Mouse (Mus musculus): Measurements from ENCODE around the gene Lmf2.

Gene Lmf2

DNA sequence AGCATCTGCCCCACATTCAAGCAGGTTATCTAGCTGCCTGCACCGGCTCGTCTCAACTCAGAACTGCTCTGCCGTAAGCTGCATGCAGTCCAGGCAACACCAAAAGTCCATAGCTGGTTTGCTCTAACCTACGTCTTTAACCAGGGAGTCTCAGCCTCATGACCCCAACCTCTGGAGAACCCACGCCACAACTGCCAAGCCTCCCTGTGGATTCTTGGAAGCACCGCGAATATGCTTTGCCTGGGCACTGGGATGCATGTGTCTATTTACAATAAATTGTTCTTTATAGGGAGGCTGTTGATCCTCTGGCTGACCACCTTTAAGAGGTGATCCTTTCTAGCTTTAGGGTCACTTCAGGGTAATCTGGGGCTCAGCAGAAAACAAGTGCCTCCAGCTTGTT, 17.1 kb upstream of the Lmf2 start:
- DNase-seq (ENCODE audit: low read depth), result no peak

DNA sequence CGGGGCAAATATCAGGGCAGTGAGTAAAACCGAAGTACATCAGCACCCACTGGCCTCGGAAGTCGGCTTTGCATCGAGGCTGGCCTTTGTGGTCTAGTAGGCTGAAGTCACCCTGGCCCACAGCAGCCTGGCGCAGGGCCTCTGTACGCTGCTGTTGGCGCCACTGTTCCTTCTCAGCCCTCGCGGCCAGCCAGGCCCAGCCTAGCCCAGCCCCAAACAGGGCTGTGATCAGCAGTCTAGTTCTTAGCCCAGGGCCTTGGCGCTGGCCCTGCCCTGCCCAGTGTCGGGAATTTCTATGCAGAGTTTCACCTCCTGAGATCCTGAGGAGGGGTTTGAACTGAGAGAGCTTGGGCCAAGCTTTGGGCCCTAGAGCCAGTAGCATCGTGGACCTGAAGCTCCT, 16.6 kb upstream of the Lmf2 start:
- no peak for DNase-seq (ENCODE audit: low read depth)

DNA sequence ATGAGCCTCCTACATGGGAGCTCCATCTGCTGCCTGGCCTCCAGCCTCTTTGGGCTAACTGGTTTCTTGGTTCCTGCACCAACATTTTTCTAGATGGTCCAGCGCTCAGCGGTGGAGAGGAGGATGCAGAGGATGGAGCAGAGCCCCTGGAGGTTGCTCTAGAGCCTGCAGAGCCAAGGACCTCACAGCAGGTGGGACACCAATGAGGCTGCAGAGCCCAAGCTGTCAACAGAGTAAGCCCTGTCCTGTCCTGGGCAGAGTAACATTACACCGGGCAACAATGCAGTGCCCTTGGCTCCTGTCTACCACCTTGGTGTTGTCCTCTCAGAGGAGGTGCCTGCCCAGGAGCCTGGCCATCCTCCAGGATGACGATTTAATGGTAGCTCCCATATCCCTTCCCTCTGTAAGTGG, 9.7 kb upstream of the Lmf2 start:
- DNase-seq (ENCODE audit: low read depth), result no peak

DNA sequence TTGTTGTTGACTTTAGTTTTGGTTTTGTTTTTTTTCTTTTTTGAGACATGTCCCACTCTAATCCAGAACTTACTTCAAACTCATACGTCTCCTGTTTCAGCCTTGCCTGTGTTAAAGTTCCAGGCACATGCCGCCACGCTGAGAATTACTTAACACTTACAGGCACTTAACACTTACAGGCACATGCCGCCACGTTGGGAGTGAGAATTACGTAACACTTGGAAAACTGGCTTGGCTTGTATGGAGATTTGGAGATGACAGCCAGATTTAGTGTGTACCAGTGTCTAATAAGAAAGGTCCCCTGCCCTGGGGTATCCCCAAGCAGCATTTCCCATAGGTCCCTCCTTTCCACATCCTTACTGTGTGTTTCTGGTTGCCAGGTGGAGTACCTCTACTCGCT, 7.6 kb upstream of the Lmf2 start:
- no peak for DNase-seq (ENCODE audit: low read depth)

DNA sequence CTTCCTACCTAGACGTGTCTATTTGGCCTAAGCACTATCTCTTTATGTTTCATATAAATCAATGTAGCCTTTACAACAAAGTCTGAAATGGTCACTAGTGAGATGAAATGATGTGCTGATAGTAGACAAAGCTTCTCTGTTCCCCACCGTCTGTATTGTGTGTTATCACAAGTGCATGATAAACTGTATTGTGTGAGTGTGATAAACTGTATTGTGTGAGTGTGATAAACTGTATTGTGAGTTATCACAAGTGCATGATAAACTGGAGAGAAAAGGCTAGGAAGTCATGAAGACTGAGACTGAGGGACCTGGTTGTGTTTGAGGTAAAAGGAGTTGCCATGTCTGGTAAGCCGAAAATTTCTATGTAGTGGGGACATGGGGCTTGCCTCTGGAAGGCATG, 3.3 kb upstream of the Lmf2 start:
- DNase-seq (ENCODE audit: low read depth), result no peak

DNA sequence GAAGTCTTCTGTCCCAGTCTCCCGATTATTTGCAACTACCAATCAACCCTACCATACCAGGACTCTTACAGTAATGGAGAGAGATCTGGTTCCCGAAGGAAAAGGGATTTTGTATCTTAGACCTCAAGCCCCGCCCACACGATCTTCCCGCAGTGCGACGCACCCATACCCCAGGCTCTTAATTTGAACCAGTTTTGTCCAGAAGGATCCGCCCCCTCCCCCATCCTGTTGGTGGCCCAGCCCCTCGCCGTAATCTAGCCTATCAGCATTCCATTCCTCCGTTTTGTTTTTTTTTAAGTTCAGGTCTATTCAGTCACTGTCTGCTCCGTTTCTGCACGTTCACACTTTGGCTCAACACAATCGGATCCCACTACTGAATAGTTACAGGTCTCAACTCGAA, 913 bp upstream of the Lmf2 start:
- peak; percentile 86 for DNase-seq (ENCODE audit: low read depth)

DNA sequence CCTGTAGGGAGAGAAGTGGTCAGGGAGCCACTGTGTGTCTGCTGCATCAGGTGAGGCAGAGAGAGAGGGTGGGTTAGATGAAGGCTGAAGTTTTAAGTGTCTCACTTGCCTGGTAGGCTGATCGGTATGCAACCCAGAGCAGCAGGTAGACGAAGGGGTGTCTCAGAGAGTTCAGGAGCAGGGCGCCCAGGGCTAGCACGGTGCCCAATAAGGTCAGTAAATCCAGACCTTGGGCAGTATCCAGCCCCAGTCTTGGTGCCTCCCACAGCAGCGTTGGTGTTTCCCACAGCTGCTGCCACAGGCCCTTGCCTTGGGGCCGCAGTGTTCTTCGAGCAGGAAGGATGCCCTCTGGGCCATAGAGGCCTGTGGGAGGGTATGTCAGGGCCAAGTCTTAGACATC, 1.0 kb downstream of the Lmf2 start:
- DNase-seq (ENCODE audit: low read depth), result no peak

DNA sequence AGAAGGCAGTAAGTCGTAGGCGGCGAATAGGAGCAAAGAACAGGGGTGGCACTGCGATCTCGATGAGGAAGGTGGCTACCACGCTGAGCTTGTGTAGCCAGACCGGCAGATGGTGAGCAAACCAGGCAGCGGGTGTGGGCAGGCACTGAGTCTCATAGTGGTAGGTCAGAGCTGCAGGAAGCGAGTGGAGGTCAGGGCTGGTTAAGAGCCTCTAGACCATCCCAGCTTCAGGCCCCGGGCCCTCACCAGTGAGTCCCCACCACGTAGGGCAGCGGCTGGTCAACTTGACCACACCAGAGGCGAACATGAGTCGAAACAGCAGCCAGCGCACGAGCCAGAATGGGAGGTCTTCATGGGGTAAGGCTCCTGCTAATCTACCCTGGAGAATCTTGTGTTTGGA, 1.6 kb downstream of the Lmf2 start:
- no peak for DNase-seq (ENCODE audit: low read depth)

DNA sequence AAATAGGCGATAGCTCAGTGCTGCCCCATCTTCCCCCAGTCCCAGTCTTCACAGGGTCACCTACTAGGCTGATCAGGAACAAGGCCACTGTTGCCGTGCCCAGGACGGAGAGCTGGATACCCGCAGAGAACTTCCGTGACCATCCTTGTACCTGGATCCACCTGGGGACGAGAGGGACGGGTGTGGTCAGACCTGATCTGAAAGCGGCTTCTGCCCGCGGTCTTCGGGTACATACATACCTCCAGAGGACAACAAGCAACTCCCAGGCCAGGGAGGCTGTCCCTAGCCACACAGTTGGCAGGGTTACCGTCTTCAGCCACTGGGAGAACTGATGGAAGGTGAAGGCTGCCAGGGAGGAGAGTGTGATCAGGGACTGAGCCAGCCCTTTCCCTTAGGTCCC, 2.7 kb downstream of the Lmf2 start:
- DNase-seq (ENCODE audit: low read depth), result no peak

DNA sequence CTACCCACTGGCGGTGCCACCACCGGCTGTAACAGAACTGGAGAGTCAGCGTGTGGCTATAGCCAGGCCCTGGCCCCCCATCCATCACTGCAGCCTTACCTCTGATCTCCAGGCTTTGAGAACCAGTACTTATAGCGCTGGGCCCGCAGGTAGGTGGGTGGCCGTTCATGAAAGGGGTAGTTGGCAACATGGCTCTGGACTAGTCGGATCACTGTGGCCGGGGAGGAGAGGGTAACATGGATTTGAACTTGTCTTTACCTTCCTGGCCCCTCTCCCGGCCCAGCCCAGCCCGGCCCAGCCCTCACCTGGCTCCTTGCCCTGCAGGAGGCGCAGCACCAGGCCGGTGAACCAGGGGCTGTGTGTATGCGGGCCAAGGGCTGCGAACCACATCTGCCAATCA, 3.4 kb downstream of the Lmf2 start:
- DNase-seq (ENCODE audit: low read depth), result no peak

DNA sequence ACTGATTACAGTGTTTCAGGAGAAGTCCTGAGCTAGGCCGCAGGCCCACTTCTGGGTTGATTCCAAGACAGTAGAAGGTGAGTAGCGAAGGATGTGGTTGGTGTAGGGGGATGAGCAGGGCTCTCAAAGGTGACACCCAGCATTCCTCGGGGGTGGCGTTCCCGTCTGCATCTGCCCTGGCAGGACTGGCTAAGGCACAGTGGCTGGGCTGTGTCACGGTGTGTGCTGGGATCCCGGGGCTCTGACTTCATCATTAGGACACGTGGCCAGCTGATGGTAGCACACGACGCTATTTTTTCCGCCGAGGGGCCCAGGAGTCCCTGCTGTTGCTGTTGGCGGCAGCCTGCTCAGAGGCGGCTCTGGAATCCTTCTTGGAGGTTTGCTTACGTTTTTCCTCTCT, 4.2 kb downstream of the Lmf2 start:
- no peak for DNase-seq (ENCODE audit: low read depth)

DNA sequence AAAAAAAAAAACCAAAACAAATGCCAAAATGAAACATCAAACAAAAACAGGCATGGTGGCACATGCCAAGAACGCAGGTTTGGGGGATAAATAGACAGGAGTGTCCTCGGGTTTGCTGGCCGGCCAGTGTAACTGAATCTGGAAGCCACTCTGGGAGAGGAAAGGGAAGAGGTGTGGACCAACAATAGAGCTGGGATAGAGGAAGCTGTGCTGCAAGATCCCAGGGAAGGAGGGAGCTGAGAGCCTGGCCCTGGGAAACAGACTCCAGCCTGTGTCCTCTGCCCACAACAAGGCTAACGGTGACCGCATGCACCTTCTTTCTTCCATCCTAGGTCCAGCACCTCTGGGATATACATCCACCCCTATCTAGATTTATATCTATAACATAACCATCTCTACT, 5.0 kb downstream of the Lmf2 start:
- DNase-seq (ENCODE audit: low read depth), result no peak

DNA sequence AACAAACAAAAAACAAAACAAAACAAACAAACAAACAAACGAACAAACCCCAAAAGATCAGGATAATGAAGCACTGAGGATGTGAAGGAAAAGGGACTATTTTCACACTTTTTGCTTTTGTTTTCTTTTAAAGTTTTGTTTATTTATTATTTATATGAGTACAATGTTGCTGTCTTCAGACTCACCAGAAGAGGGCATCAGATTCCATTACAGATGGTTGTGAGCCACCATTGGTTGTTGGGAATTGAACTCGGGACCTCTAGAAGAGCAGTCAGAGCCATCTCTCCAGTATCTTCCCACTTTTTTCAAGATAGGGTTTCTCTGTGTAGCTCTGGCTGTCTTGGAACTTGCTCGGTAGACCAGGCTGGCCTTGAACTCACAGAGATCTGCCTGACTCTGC, 12.1 kb downstream of the Lmf2 start:
- DNase-seq (ENCODE audit: low read depth), result no peak

DNA sequence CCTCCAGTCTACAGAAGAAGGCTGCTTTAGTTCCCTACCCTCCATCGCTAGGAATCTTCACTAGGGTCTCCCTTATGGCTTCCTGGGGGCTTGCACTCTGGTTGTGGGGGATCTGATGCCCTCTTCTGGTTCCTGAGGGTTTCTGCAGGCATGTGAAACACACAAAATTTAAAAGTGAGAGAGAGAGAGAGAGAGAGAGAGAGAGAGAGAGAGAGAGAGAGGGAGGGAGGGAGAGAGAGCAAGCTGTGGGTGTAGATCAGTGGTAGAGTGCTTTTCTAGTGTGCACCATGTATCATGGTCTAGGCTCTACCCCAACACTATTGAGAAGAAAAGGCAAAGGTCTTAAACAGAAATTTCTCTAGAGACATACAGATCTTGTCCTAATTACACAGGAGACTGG, 13.8 kb downstream of the Lmf2 start:
- no peak for DNase-seq (ENCODE audit: low read depth)

DNA sequence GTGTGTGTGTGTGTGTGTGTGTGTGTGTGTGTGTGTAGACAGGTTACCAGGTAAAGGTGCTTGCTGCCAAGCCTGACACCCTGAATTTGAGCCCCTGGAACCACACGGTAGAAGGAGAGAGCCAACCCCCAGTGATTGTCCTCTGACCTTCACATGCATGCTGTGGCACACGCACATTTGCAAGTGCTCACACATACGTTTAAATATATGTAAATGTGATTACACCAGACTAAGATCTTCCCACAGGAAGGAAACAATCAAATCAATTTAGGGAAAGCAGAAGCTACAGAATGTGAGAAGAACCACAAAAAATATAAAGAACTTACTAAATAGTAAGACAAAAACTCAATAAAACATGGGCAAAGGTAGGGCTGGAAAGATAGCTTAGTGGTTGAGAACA, 15.3 kb downstream of the Lmf2 start:
- DNase-seq (ENCODE audit: low read depth), result no peak

DNA sequence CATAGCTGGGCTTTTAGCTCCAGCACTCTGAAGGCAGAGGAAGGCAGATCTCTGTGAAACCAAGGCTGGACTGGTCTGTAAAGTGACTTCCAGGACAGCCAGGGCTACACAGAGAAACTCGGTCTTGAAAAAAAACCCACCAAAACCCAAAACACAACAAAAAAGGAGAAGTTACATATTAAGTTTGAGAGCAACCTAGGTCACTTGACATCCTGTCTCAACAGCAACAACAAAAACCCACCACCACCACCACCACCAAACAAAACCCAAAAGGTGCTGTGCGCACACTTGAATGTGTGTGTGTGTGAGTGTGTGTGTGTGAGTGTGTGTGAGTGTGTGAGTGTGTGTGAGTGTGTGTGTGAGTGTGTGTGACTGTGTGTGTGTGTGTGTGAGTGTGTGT, 15.8 kb downstream of the Lmf2 start:
- DNase-seq (ENCODE audit: low read depth), result no peak

DNA sequence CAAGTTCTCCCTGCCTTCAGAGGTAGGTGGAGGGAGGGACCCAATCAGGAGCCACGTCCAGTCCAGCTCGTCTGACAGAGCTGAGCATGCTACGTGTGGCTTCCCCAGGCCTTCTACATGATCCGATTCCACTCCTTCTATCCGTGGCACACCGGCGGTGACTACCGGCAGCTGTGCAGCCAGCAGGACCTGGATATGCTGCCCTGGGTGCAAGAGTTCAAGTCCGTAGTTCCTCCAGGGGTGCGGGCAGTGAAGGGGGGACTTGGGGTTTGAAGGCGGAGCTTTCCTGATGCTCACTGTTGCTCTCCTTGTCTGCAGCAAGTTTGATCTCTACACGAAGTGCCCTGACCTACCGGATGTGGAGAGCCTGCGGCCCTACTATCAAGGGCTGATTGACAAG, 19.0 kb downstream of the Lmf2 start:
- DNase-seq (ENCODE audit: low read depth), result no peak

DNA sequence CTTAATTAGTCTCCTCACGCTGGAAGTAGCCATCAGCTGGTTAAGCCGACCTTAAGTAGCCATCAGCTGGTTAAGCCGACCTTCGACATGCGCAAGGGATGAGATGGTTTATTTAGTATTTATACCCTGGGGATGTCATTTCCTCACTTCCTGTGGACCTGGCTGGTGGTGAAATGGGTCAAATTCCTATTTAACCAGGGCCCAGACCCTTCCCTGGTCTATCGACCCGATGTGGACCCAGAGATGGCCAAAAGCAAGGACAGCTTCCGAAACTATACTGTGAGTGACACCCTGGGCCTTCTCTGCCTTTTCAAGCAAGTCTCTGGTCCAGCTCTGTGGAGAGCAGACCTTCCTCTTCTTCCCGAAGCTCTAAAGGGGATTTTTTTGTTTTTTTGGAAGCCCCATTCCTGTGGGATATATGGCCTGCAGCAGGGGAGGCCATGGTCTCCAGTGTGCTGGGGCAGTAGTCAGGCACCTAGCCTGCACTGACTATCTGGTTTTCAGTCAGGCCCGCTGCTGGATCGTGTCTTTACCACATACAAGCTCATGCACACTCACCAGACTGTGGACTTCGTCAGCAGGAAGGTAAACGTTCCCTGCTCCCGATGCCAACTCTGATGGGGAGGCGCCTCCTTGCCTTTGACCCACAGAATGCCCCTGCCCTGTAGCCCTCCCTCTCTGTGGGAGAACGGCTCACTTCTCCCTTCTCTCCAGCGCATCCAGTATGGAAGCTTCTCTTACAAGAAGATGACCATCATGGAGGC, 20.5 kb downstream of the Lmf2 start:
- DNase-seq (ENCODE audit: low read depth), result no peak

DNA sequence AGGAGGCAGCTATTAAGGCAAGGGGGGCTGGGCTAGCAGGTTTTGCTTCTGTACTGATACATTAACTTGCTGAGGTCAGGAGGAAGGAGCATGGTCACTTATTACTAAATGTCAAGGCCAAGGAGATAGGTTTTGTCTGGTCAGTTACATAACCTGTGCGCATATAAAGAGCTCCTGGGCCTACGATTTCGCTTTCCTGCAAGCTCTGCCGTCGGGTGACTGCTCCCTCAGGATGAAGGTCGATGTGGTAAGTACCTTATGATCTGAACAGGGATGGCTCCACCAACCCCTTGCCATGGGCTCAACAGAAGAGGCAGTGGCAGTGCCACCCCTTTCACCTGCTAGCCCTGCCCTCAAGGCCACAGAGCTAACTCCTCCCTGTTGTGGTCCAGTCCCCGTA, 21.2 kb downstream of the Lmf2 start, which contains the start of gene Miox:
TSS of gene Miox (plus strand) at position 128 of the 400 bp plus-strand sequence.
- DNase-seq (ENCODE audit: low read depth), result no peak

DNA sequence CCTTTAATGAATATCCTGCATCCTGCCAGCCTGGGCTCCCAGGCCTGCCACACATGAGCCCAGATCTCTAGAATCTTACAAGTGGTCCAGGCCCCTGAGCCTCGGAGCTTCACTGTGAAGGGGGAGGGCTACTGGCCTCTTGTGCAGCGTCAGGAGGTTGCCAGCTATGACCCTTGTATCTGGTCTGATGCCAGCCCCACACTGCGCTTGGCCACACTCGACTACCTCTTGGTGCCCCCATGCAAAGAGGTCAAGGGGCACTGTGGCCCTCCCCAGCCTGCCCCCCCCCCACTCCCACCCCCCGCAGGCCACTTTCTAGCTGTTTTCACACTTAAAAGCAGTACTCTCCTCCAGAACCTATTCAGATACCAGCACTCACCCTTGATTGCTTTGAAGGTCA, 29.0 kb downstream of the Lmf2 start:
- DNase-seq (ENCODE audit: low read depth), result no peak

DNA sequence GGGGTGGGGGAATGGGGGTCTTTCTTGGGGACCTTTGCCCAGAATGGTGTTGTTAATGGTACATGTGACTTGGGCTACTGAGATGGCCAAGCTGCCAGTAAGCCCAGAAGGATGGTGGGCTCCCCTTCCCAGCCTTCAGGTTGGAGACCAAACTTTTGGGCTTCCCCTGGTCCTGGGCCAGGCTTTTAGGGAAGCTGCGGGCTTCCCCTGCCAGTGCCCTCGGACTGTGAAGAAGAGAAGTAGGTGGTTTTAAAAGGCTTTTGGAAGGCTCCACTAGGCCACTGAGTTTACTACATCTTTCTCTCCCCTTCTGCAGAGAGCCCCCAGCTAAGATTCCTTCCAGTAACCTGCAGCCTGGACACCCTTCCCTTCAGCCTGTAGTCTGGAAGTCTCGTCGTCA, 31.8 kb downstream of the Lmf2 start:
- no peak for DNase-seq (ENCODE audit: low read depth)

DNA sequence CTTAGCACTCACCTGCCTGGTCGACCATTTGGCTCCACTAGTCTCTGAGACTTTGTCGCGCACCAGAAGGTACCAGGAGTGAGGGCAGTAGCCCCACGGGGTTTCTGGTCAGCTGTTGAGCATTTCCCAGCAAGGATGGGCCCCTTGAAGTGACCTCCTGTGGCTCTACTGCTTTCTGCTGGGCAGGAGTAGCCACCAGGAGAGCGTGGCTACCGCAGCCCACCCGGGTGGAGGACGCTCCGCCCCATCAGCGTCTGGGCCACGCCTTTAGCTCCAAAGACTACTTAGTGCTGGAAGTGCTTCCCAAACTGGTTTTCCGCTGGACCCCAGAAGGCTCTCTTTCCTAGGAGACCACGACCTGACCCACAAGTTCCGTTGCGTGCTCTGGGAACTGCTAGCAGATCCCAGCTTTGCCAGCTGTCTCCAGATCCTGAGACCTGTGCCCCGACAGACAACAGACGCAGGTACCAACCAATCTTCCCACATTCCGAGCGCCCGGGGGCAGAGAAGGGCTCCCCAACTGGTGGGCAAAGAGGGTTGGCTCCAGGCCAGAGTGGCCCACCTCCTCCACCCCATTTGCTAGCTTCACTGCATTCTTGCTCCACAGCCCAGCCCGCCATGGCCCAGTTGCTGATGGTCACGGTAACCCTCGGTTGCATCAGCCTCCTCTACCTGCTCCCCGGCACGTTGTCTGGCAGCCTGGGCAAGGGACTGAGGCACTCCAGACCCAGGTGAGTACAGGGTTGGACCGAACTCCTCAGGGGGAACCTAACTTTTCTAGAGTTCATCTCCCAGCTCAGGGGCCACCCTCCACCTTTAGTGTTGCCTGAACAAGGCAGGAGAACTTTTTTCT, 32.6 kb downstream of the Lmf2 start, which contains the start of gene Adm2:
TSS of gene Adm2 (plus strand) at position 51 of the 853 bp plus-strand sequence.
- no peak for DNase-seq (ENCODE audit: low read depth)

DNA sequence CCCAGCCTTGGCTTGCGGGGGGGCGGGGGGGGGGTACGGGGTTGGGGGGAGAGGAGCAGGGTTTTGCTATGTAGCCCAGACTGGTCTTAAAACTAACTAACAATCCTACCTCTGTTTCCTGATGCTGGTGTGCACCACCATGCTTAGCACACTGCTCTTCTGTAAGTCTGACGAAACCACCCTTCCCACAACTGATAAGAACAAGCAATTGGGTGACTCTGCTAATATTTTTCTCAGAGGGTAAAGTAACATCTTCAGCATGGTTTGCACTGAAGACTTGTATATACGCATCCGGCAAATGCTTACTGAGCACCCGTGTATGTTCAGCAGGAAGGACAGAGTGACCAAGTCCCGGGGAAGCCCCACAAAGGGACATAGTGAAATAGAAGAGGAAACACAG, 34.2 kb downstream of the Lmf2 start:
- DNase-seq (ENCODE audit: low read depth), result no peak

DNA sequence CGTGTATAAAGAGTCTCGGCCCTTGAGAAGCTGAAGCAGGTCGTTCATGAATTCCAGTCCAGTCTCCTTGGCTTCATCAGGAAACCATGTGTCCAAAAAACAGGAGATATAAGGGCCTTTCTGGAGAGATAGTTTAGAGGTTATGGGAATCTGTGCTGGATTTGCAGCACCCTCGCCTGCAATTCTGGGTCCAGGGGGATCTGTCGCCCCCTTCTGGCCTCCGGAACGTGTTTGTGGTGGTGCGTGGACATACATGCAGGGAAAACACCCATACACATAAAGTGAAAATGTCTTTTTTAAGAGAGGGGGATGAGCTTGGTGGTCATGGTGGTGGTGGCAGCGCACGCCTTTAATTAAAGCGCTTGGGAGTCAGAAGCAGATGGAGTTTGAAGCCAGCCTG, 39.3 kb downstream of the Lmf2 start:
- no peak for DNase-seq (ENCODE audit: low read depth)

Measured in c-Kit-positive CD71-negative TER-119-negative erythroid progenitor cells, embryonic 14.5 days (primary cell).